Mouse (Mus musculus) midbrain, embryonic 13.5 days (tissue): ENCODE measurements around the gene Six1. TPM values are rescaled to one million over a fixed set of nuclear protein-coding genes. Genes with fewer than 3 reads are reported as not detected.

Experiments used
- ATAC-seq: fragments of 200-750 bp; cut with Nextera tagmentation; 2 replicates; pipeline ENCODE4 v1.8.0; 2017; ENCODE audit warnings: mild to moderate bottlenecking, moderate TSS enrichment, moderate library complexity
- H3K27ac ChIP-seq: fragments of 300-500 bp; sonication (generic); 2 replicates; pipeline ENCODE4 v1.5.1; 2015; ENCODE audit warnings: inconsistent platforms, mild to moderate bottlenecking, moderate library complexity
- H3K27me3 ChIP-seq: fragments of 300-500 bp; sonication (generic); 2 replicates; pipeline ENCODE4 v1.6.1; 2015; ENCODE audit warnings: mild to moderate bottlenecking, inconsistent platforms
- H3K36me3 ChIP-seq: fragments of 300-500 bp; sonication (generic); 2 replicates; pipeline ENCODE4 v1.6.1; 2015; ENCODE audit warnings: mild to moderate bottlenecking, inconsistent platforms
- H3K4me1 ChIP-seq: fragments of 300-500 bp; sonication (generic); replicated peaks from 2 replicates; pipeline ENCODE4 v1.6.1; 2015; ENCODE audit warnings: inconsistent platforms
- H3K4me2 ChIP-seq: fragments of 300-500 bp; sonication (generic); replicated peaks from 2 replicates; pipeline ENCODE4 v1.6.1; 2015; ENCODE audit warnings: moderate library complexity, mild to moderate bottlenecking, inconsistent platforms
- H3K4me3 ChIP-seq: fragments of 300-500 bp; sonication (generic); replicated peaks from 2 replicates; pipeline ENCODE4 v1.5.1; 2015; ENCODE audit warnings: mild to moderate bottlenecking, inconsistent platforms
- H3K9ac ChIP-seq: fragments of 300-500 bp; sonication (generic); replicated peaks from 2 replicates; pipeline ENCODE4 v1.6.1; 2015; ENCODE audit warnings: mild to moderate bottlenecking, inconsistent platforms
- H3K9me3 ChIP-seq: fragments of 300-500 bp; sonication (generic); 2 replicates; pipeline ENCODE4 v1.6.1; 2016; ENCODE audit warnings: mild to moderate bottlenecking, inconsistent platforms
- WGBS: fragments of 180-500 bp; shearing (Covaris S2); methylation state at CpG from one replicate; pipeline ENCODE4 v1.1.7; 2015; 5-methylcytosine and 5-hydroxymethylcytosine counted together
- polyA plus RNA-seq: library from polyadenylated mRNA; unstranded; fragments of >200 nt; fragmentation: Nextera tagmentation; extraction: Ambion mirVana; gene quantifications from 2 replicates; pipeline ENCODE4 v1.2.1, GENCODE M21; 2015

Gene Six1
- polyA plus RNA-seq, 1 experiment from 2014 or later, result 0.70 TPM

GRCm38 (mm10) chr12:73046607-73047180 is 7.0 kb downstream of the Six1 start:
- peak overlapping the region; percentile 31 for H3K4me3 ChIP-seq
- no peak overlapping the region for H3K27ac ChIP-seq
- H3K9me3 ChIP-seq, result no peaks in the 10 kb centered on the region
- under 1% methylated on average over 38 of the region's 38 CpGs for WGBS
- H3K36me3 ChIP-seq, result no peaks in the 10 kb centered on the region
- no peak overlapping the region for H3K9ac ChIP-seq
- ATAC-seq, result peak; percentile 84
- peaks cover 24% of the 10 kb centered on the region for H3K4me1 ChIP-seq
- peak overlapping the region; percentile 50 for H3K4me2 ChIP-seq
- H3K27me3 ChIP-seq, result peaks cover 98% of the 10 kb centered on the region

- WGBS, result under 1% methylated on average over 81 of the region's 85 CpGs
- no peaks in the 10 kb centered on the region for H3K9me3 ChIP-seq
- H3K27me3 ChIP-seq, result peaks cover 97% of the 10 kb centered on the region
- H3K4me1 ChIP-seq, result peaks cover 24% of the 10 kb centered on the region
- H3K27ac ChIP-seq, result no peak overlapping the region
- peak overlapping the region; percentile 50 for H3K4me2 ChIP-seq
- peak; percentile 70 for ATAC-seq
- H3K36me3 ChIP-seq, result no peaks in the 10 kb centered on the region
- H3K4me3 ChIP-seq, result peak overlapping the region; percentile 31
- H3K9ac ChIP-seq, result no peak overlapping the region
Observed at GRCm38 (mm10) chr12:73045724-73046606, 7.7 kb downstream of the Six1 start.

GRCm38 (mm10) chr12:73045046-73045723 is 8.5 kb downstream of the Six1 start:
- H3K27ac ChIP-seq, result no peak overlapping the region
- under 1% methylated on average over 46 of the region's 46 CpGs for WGBS

GRCm38 (mm10) chr12:73044221-73045045 is 9.3 kb downstream of the Six1 start:
- ATAC-seq, result 0 out of 2 replicates have a peak, but pooled peaks have one; percentile 40
- no peak overlapping the region for H3K27ac ChIP-seq
- H3K27me3 ChIP-seq, result peaks cover 97% of the 10 kb centered on the region
- H3K4me1 ChIP-seq, result peaks cover 24% of the 10 kb centered on the region
- WGBS, result under 1% methylated on average over 53 of the region's 53 CpGs
- H3K36me3 ChIP-seq, result no peaks in the 10 kb centered on the region
- H3K9me3 ChIP-seq, result no peaks in the 10 kb centered on the region
- H3K9ac ChIP-seq, result no peak overlapping the region
- H3K4me3 ChIP-seq, result peak overlapping the region; percentile 31
- peak overlapping the region; percentile 50 for H3K4me2 ChIP-seq

More at GRCm38 (mm10) chr12:73045046-73045723, 8.5 kb downstream of the Six1 start:
- H3K4me2 ChIP-seq, result peak overlapping the region; percentile 50
- ATAC-seq, result no peak
- H3K4me1 ChIP-seq, result peaks cover 24% of the 10 kb centered on the region
- no peaks in the 10 kb centered on the region for H3K36me3 ChIP-seq
- H3K9me3 ChIP-seq, result no peaks in the 10 kb centered on the region
- H3K9ac ChIP-seq, result no peak overlapping the region
- H3K27me3 ChIP-seq, result peaks cover 97% of the 10 kb centered on the region
- H3K4me3 ChIP-seq, result peak overlapping the region; percentile 31

- no peaks in the 10 kb centered on the region for H3K36me3 ChIP-seq
- no peak overlapping the region for H3K4me2 ChIP-seq
- no peak overlapping the region for H3K4me3 ChIP-seq
- WGBS, result 2% methylated on average over 14 of the region's 14 CpGs
- no peak overlapping the region for H3K27ac ChIP-seq
- H3K27me3 ChIP-seq, result peaks cover 97% of the 10 kb centered on the region
- peaks cover 24% of the 10 kb centered on the region for H3K4me1 ChIP-seq
- no peak for ATAC-seq
- H3K9me3 ChIP-seq, result no peaks in the 10 kb centered on the region
- H3K9ac ChIP-seq, result no peak overlapping the region
Observed at GRCm38 (mm10) chr12:73043396-73044167, 10.1 kb downstream of the Six1 start.

GRCm38 (mm10) chr12:73042903-73043302 is 10.8 kb downstream of the Six1 start:
- ATAC-seq, result no peak
- 2% methylated on average over 2 of the region's 2 CpGs for WGBS
- no peak overlapping the region for H3K4me3 ChIP-seq

GRCm38 (mm10) chr12:73042406-73042805 is 11.3 kb downstream of the Six1 start:
- Histone ChIP-seq H3K9me3 (no peaks in the 10 kb centered on the region), H3K27me3 (peaks cover 97% of the 10 kb centered on the region), H3K27ac (no peak overlapping the region), H3K4me1 (peaks cover 24% of the 10 kb centered on the region), H3K4me3 (no peak overlapping the region), H3K9ac (no peak overlapping the region), H3K4me2 (no peak overlapping the region), H3K36me3 (no peaks in the 10 kb centered on the region)
- WGBS, result 1% methylated on average over 5 of the region's 5 CpGs
- no peak for ATAC-seq

More at GRCm38 (mm10) chr12:73042903-73043302, 10.8 kb downstream of the Six1 start:
- no peak overlapping the region for H3K9ac ChIP-seq
- no peaks in the 10 kb centered on the region for H3K36me3 ChIP-seq
- peaks cover 24% of the 10 kb centered on the region for H3K4me1 ChIP-seq
- H3K4me2 ChIP-seq, result no peak overlapping the region
- H3K9me3 ChIP-seq, result no peaks in the 10 kb centered on the region
- peaks cover 97% of the 10 kb centered on the region for H3K27me3 ChIP-seq
- H3K27ac ChIP-seq, result no peak overlapping the region

GRCm38 (mm10) chr12:73041256-73041630 is 12.4 kb downstream of the Six1 start:
- Histone ChIP-seq H3K27ac (no peak overlapping the region), H3K4me2 (no peak overlapping the region), H3K9me3 (no peaks in the 10 kb centered on the region), H3K4me3 (no peak overlapping the region), H3K36me3 (no peaks in the 10 kb centered on the region), H3K27me3 (peaks cover 94% of the 10 kb centered on the region), H3K9ac (no peak overlapping the region), H3K4me1 (peaks cover 17% of the 10 kb centered on the region)
- ATAC-seq, result no peak
- under 1% methylated on average over 10 of the region's 10 CpGs for WGBS

GRCm38 (mm10) chr12:73040563-73041255 is 13.0 kb downstream of the Six1 start:
- Histone ChIP-seq H3K9ac (no peak overlapping the region), H3K27me3 (peaks cover 94% of the 10 kb centered on the region), H3K9me3 (no peaks in the 10 kb centered on the region), H3K4me1 (peaks cover 12% of the 10 kb centered on the region), H3K4me3 (no peak overlapping the region), H3K36me3 (no peaks in the 10 kb centered on the region), H3K4me2 (no peak overlapping the region), H3K27ac (no peak overlapping the region)
- WGBS, result 1% methylated on average over 27 of the region's 27 CpGs
- no peak for ATAC-seq

- ATAC-seq, result no peak
- 1% methylated on average over 18 of the region's 18 CpGs for whole genome bisulfite sequencing
- no peak overlapping the region for H3K4me3 ChIP-seq
Observed at GRCm38 (mm10) chr12:73039939-73040562, 13.6 kb downstream of the Six1 start.

More at GRCm38 (mm10) chr12:73039939-73040562, 13.6 kb downstream of the Six1 start:
- no peak overlapping the region for H3K27ac ChIP-seq
- H3K27me3 ChIP-seq, result peaks cover 94% of the 10 kb centered on the region
- no peak overlapping the region for H3K9ac ChIP-seq
- H3K9me3 ChIP-seq, result no peaks in the 10 kb centered on the region
- no peaks in the 10 kb centered on the region for H3K36me3 ChIP-seq
- H3K4me2 ChIP-seq, result no peak overlapping the region
- peaks cover 8% of the 10 kb centered on the region for H3K4me1 ChIP-seq
